Mouse (Mus musculus) limb, embryonic 13.5 days (tissue): Measurements from ENCODE around the gene Zfp57. TPM values are rescaled to one million over a fixed set of nuclear protein-coding genes. Genes with fewer than 3 reads are reported as not detected.
"Not testable (repeated sequence)": the region's sequence is repeated elsewhere in the genome, so short reads cannot be mapped to it uniquely, and the experiment has no call there.

Experiments
- ATAC-seq: fragments of 200-750 bp; cut with Nextera tagmentation; 2 replicates; pipeline ENCODE4 v1.8.0; 2017; ENCODE audit warnings: low read depth, moderate number of reproducible peaks, moderate TSS enrichment; ENCODE audit not compliant: low FRiP score
- H3K27ac ChIP-seq: fragments of 300-500 bp; sonication (generic); 2 replicates; pipeline ENCODE4 v1.5.1; 2015; ENCODE audit warnings: inconsistent platforms, mild to moderate bottlenecking, moderate library complexity
- H3K27me3 ChIP-seq: fragments of 300-500 bp; sonication (generic); 2 replicates; pipeline ENCODE4 v1.6.1; 2015; ENCODE audit warnings: mild to moderate bottlenecking, inconsistent platforms
- H3K36me3 ChIP-seq: fragments of 300-500 bp; sonication (generic); 2 replicates; pipeline ENCODE4 v1.6.1; 2015; ENCODE audit warnings: inconsistent platforms, mild to moderate bottlenecking, moderate library complexity
- H3K4me1 ChIP-seq: fragments of 300-500 bp; sonication (generic); 2 replicates; pipeline ENCODE4 v1.6.1; 2015; ENCODE audit warnings: inconsistent platforms
- H3K4me2 ChIP-seq: fragments of 300-500 bp; sonication (generic); replicated peaks from 2 replicates; pipeline ENCODE4 v1.6.1; 2015; ENCODE audit warnings: inconsistent platforms, mild to moderate bottlenecking, moderate library complexity
- H3K4me3 ChIP-seq: fragments of 300-500 bp; sonication (generic); 2 replicates; pipeline ENCODE4 v1.5.1; 2015; ENCODE audit warnings: moderate library complexity, mild to moderate bottlenecking, inconsistent platforms
- H3K9ac ChIP-seq: fragments of 300-500 bp; sonication (generic); 2 replicates; pipeline ENCODE4 v1.6.1; 2015; ENCODE audit warnings: mild to moderate bottlenecking, inconsistent platforms
- H3K9me3 ChIP-seq: fragments of 300-500 bp; sonication (generic); 2 replicates; pipeline ENCODE4 v1.6.1; 2016; ENCODE audit warnings: inconsistent platforms
- WGBS: fragments of 180-500 bp; shearing (Covaris S2); methylation state at CpG from one replicate; pipeline ENCODE4 v1.1.7; 2015; 5-methylcytosine and 5-hydroxymethylcytosine counted together
- polyA plus RNA-seq: library from polyadenylated mRNA; unstranded; fragments of >200 nt; fragmentation: Nextera tagmentation; extraction: Ambion mirVana; gene quantifications from 2 replicates; pipeline ENCODE4 v1.2.1, GENCODE M21; 2015

Zfp57 gene
- polyA plus RNA-seq, 1 experiment from 2014 or later = 138 TPM

GRCm38 (mm10) chr17:36998477-36998876 lies 2.5 kb upstream of the Zfp57 start:
- H3K4me2 ChIP-seq = no peak overlapping the region
- WGBS = 82% methylated on average over 2 of the region's 2 CpGs
- peaks cover 8% of the 10 kb centered on the region for H3K4me1 ChIP-seq
- no peaks in the 10 kb centered on the region for H3K36me3 ChIP-seq
- H3K9me3 ChIP-seq = no peaks in the 10 kb centered on the region
- H3K27me3 ChIP-seq = no peaks in the 10 kb centered on the region
- H3K4me3 ChIP-seq = no peak overlapping the region
- no peak overlapping the region for H3K9ac ChIP-seq
- ATAC-seq = no peak
- H3K27ac ChIP-seq = no peak overlapping the region

DNA sequence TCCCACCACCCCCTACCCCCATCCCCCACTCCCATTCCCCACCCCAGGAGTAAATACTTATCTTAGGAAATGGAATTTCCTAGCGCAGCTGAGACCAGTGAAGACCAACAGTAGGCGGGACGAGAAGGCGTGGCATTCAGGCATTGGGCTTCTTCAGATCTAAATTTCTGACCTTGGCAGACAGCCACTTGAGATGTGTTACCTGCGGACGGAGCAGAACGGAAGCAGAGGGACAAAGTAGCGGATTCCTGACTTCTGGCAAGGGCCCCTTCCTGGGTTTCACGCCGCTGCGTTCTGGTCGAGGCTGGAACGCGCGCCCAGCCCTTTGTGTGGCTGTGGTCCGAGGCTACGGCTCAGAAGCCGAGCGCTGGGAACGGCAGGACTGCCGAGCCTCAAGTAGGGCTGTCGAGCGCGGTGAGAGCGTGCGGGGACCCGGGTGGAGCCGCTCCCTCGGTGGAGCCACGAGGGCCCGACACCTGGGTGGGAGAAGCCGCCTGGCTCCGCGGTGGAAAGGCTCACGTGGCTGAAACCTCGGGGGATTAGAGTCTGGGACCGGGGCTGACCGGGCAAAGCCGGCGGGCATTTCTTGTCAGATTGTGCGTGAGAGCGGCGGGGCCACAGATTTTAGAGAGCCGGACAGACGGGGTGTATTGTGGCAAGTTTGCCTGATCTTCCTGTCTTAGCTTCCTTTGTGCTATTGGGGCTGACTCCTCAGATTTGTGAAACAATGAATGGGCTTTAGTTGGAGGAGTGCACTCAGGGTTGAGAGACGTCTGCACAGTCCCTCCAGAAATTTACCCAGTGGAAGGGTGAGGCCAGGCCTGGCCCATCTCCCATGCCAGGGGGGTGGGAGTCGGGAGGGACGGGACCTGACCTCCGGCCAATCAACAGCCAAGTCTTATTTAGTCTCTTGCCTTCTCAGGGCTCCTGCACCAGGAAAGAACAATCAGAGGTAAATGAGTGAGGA lies 1.7 kb downstream of the Zfp57 start:
- Histone ChIP-seq H3K4me2 (peak overlapping the region; percentile 78), H3K36me3 (peaks cover 26% of the 10 kb centered on the region), H3K9ac (peak overlapping the region; percentile 95), H3K4me3 (peak overlapping the region; percentile 81), H3K27me3 (no peaks in the 10 kb centered on the region), H3K4me1 (peaks cover 14% of the 10 kb centered on the region), H3K27ac (peak overlapping the region; percentile 94), H3K9me3 (no peaks in the 10 kb centered on the region)
- peak; percentile 92 for ATAC-seq
- WGBS = under 1% methylated on average over 49 of the region's 49 CpGs

- Histone ChIP-seq H3K36me3 (peaks cover 33% of the 10 kb centered on the region), H3K27ac (peak overlapping the region; percentile 94; the same call in 1 of the 2 replicates), H3K4me1 (peaks cover 14% of the 10 kb centered on the region), H3K9ac (peak overlapping the region; percentile 95), H3K4me3 (peak overlapping the region; percentile 81), H3K27me3 (no peaks in the 10 kb centered on the region), H3K4me2 (peak overlapping the region; percentile 78), H3K9me3 (no peaks in the 10 kb centered on the region)
- ATAC-seq = no peak
- WGBS = 47% methylated on average over 4 of the region's 4 CpGs
Observed at GRCm38 (mm10) chr17:37003366-37003765, 2.4 kb downstream of the Zfp57 start.

GRCm38 (mm10) chr17:37008161-37008560 lies 7.2 kb downstream of the Zfp57 start:
- H3K4me3 ChIP-seq = no peak overlapping the region
- peaks cover 70% of the 10 kb centered on the region for H3K36me3 ChIP-seq
- ATAC-seq = no peak
- WGBS = 93% methylated on average over 6 of the region's 6 CpGs
- no peaks in the 10 kb centered on the region for H3K9me3 ChIP-seq
- peaks cover 10% of the 10 kb centered on the region for H3K4me1 ChIP-seq
- H3K27ac ChIP-seq = no peak overlapping the region
- H3K27me3 ChIP-seq = no peaks in the 10 kb centered on the region
- no peak overlapping the region for H3K9ac ChIP-seq
- H3K4me2 ChIP-seq = no peak overlapping the region

GRCm38 (mm10) chr17:37009460-37010042 lies 8.6 kb downstream of the Zfp57 start:
- no peak overlapping the region for H3K4me3 ChIP-seq
- H3K27me3 ChIP-seq = no peaks in the 10 kb centered on the region
- H3K9ac ChIP-seq = no peak overlapping the region
- 93% methylated on average over 17 of the region's 17 CpGs for WGBS
- H3K4me2 ChIP-seq = no peak overlapping the region
- no peak overlapping the region for H3K27ac ChIP-seq
- H3K36me3 ChIP-seq = peaks cover 70% of the 10 kb centered on the region
- H3K9me3 ChIP-seq = no peaks in the 10 kb centered on the region
- ATAC-seq = no peak
- no peaks in the 10 kb centered on the region for H3K4me1 ChIP-seq

GRCm38 (mm10) chr17:37011719-37012118 lies 10.8 kb downstream of the Zfp57 start:
- 85% methylated on average over 3 of the region's 3 CpGs for WGBS
- no peaks in the 10 kb centered on the region for H3K9me3 ChIP-seq
- no peak overlapping the region for H3K4me2 ChIP-seq
- H3K36me3 ChIP-seq = peaks cover 54% of the 10 kb centered on the region
- H3K27ac ChIP-seq = no peak overlapping the region
- H3K9ac ChIP-seq = no peak overlapping the region
- no peak overlapping the region for H3K4me3 ChIP-seq
- H3K4me1 ChIP-seq = no peaks in the 10 kb centered on the region
- no peak for ATAC-seq
- no peaks in the 10 kb centered on the region for H3K27me3 ChIP-seq

GRCm38 (mm10) chr17:37012141-37012540 lies 11.2 kb downstream of the Zfp57 start:
- no peak overlapping the region for H3K27ac ChIP-seq
- peaks cover 50% of the 10 kb centered on the region for H3K36me3 ChIP-seq
- H3K9me3 ChIP-seq = no peaks in the 10 kb centered on the region
- no peaks in the 10 kb centered on the region for H3K4me1 ChIP-seq
- no peak overlapping the region for H3K9ac ChIP-seq
- H3K4me3 ChIP-seq = no peak overlapping the region
- no peak for ATAC-seq
- 73% methylated on average over 5 of the region's 5 CpGs for WGBS
- no peak overlapping the region for H3K4me2 ChIP-seq
- H3K27me3 ChIP-seq = no peaks in the 10 kb centered on the region

GRCm38 (mm10) chr17:37016333-37016732 lies 15.4 kb downstream of the Zfp57 start:
- Histone ChIP-seq H3K9me3 (no peaks in the 10 kb centered on the region), H3K4me2 (no peak overlapping the region), H3K9ac (no peak overlapping the region), H3K36me3 (peaks cover 8% of the 10 kb centered on the region), H3K27ac (no peak overlapping the region), H3K27me3 (no peaks in the 10 kb centered on the region), H3K4me1 (no peaks in the 10 kb centered on the region), H3K4me3 (no peak overlapping the region)
- no peak for ATAC-seq

- WGBS = 79% methylated on average over 3 of the region's 3 CpGs
- no peaks in the 10 kb centered on the region for H3K36me3 ChIP-seq
Observed at GRCm38 (mm10) chr17:37018328-37018727, 17.4 kb downstream of the Zfp57 start.

DNA sequence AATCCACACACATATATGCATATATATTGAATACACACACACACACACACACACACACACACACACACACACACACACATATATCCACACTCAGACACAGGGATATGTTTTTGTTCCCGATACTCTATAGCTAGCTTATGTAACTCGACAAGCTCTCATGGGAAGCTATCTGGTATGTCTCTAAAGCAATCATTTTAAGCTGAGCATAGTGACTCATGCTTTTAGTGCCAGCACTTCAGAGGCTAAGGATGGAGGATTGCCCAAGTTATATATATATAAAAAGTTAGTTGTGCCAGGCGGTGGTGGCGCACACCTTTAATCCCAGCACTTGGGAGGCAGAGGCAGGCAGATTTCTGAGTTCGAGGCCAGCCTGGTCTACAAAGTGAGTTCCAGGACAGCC lies 18.3 kb downstream of the Zfp57 start:
- not testable (repeated sequence) for H3K27me3 ChIP-seq, H3K4me1 ChIP-seq, H3K36me3 ChIP-seq, H3K4me3 ChIP-seq, H3K27ac ChIP-seq, H3K9ac ChIP-seq, H3K9me3 ChIP-seq, H3K4me2 ChIP-seq, ATAC-seq
- WGBS = 98% methylated on average over 5 of the region's 5 CpGs

More at GRCm38 (mm10) chr17:37018328-37018727, 17.4 kb downstream of the Zfp57 start:
- Histone ChIP-seq H3K4me2 (no peak overlapping the region), H3K9ac (no peak overlapping the region), H3K9me3 (no peaks in the 10 kb centered on the region), H3K4me3 (no peak overlapping the region), H3K27me3 (no peaks in the 10 kb centered on the region), H3K27ac (no peak overlapping the region), H3K4me1 (no peaks in the 10 kb centered on the region)
- no peak for ATAC-seq

DNA sequence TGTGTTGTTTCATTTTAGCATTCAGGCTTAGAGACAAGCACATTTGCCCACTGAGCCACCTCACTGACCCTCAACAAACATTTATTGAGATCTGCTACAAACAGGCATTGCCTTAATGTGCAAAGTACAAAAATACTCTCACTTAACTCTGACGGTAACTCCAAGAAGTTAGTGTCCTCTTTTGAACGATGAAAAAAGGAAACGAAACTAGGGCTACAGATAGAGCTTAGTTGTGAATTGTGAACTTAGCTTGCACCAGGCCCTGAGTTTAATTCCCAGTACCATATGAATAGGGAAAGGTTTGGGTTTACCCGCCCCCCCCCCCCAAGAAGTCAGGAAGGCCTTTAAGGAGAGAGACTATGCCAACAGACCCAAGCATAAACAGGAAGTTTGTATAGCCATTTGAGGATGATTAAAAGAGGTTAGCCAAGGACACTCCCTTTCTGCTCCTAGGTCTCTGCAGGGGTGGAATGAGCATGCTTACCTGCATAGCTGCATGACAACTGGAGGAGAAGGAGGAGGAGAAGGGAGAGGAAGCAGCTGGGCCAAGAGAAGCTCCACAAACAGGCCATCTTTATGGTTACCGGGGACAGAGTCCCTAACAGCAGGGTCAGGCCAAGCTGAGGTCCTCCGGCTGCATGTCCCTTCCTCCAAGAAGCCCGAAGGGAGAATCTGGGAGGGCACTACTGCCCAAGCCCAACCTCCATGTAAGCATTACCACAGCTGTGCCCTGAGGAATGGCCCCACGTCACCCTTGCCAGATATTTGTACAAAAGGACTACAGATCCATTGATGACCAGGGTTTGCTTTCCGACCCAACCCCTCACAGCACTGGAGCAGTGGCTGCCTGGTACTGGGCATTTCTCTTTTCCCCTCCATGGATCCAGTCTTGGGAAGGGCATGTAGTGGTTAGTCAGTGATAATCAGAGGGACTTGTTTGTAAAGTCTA lies 21.9 kb downstream of the Zfp57 start, which contains the start of gene Mog:
Gene Mog, minus strand, starts transcription at position 771 of the 949 bp plus-strand sequence.
- Histone ChIP-seq H3K9me3 (no peaks in the 10 kb centered on the region), H3K27me3 (no peaks in the 10 kb centered on the region), H3K36me3 (no peaks in the 10 kb centered on the region), H3K27ac (no peak within 1 kb of the TSS), H3K9ac (no peak within 1 kb of the TSS), H3K4me1 (peaks cover 5% of the 10 kb centered on the region; the same call in 1 of the 2 replicates), H3K4me3 (no peak within 1 kb of the TSS), H3K4me2 (no peak within 1 kb of the TSS)
- ATAC-seq = no peak
- 66% methylated on average over 9 of the region's 9 CpGs for WGBS
